7 mouse cellular contexts compared by ENCODE assay signal in the genomic region with DNA sequence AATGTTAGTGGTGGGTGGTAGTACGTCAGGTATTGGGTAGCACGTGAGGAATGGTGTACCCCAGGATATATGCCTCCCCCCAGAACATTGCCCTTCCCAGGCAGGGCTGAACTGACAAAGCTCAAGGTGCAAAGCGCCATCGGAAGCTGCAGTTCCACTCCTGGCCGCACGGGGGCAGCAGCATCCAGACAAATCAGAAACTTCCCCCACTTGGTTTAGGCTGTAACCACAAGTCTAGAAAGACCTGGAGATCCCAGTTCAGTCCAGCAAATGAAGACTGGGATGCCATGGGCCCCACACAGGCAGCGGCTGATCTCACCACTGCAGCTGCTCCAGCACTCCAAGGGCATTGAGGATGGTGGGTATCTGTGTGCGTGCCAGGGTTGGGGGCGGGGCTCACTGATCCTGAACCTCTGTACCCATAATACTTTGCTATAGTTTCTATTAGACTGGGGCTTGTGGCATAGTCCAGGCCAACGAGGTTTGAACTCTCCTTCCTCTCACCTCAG. TPM values are rescaled to one million over a fixed set of nuclear protein-coding genes. Genes with fewer than 3 reads are reported as not detected.
DNase-seq lines count a peak whose midpoint lies in the region; TF ChIP-seq lines count a peak whose summit lies in the region.

No protein-coding gene starts in this region.

- no peaks in the 10 kb centered on the region for H3K9me3 ChIP-seq in midbrain, embryonic 10.5 days (replicated peaks)

- DNase-seq in adrenal gland, adult 18-20 months (ENCODE audit: low spot score in 2 of 2) = peak; percentile 85 to 89
- DNase-seq in gastrocnemius, postnatal 10 days = peak; percentile 88
- peak; percentile 81 for DNase-seq in induced T-regulatory cell, adult 2 months (ENCODE audit: low read depth)
- DNase-seq in left cerebral cortex, postnatal 14 days (ENCODE audit: low spot score in 2 of 2) = peak; percentile 88 to 89
- peak; percentile 83 for DNase-seq in midbrain, embryonic 10.5 days (ENCODE audit: low spot score)

- H3K4me3 ChIP-seq in cortical plate, adult 2 months (ENCODE audit: insufficient read depth, low read length) = no peak overlapping the region
- no peak overlapping the region for H3K4me3 ChIP-seq in midbrain, embryonic 10.5 days
- H3K4me3 ChIP-seq in small intestine, adult 2 months (ENCODE audit: low read depth, low read length) = no peak overlapping the region

- H3K27ac ChIP-seq in cortical plate, adult 2 months (ENCODE audit: insufficient read depth, low read length) = no peak overlapping the region
- peak overlapping the region; percentile 65 for H3K27ac ChIP-seq in midbrain, embryonic 10.5 days (replicated peaks)
- H3K27ac ChIP-seq in small intestine, adult 2 months (ENCODE audit: insufficient read depth, low read depth, low read length) = peak overlapping the region; percentile 35; the same call in 1 of the 2 replicates

- H3K36me3 ChIP-seq in midbrain, embryonic 10.5 days = peaks cover 36% of the 10 kb centered on the region
- peaks cover 38% of the 10 kb centered on the region for H3K36me3 ChIP-seq in small intestine, adult 2 months (ENCODE audit: control insufficient read depth, insufficient read depth, low read length)

- TF ChIP-seq POLR2A in cortical plate, adult 2 months (IDR thresholded peaks at IDR 0.05; ENCODE audit: extremely low read depth, insufficient read depth, low read length) = peak; percentile 19; the same call in 1 of the 2 replicates
- TF ChIP-seq POLR2A in small intestine, adult 2 months (IDR thresholded peaks at IDR 0.05; ENCODE audit: low read depth, low read length) = peak; percentile 18; the same call in 1 of the 2 replicates

- 23% methylated on average over 10 of the region's 10 CpGs for WGBS in midbrain, embryonic 10.5 days
- WGBS in small intestine, adult 2 months = 9% methylated on average over 10 of the region's 10 CpGs

- intact Hi-C loops in left cerebral cortex, postnatal 14 days (cut with DNase I) = loop anchor here (1.0 kb wide), 1 partner anchor 101 kb away; no protein-coding TSS in a partner anchor

- no peaks in the 10 kb centered on the region for H3K4me1 ChIP-seq in cortical plate, adult 2 months (ENCODE audit: control insufficient read depth, insufficient read depth, low read length)
- peaks cover 12% of the 10 kb centered on the region for H3K4me1 ChIP-seq in midbrain, embryonic 10.5 days
- H3K4me1 ChIP-seq in small intestine, adult 2 months (ENCODE audit: control insufficient read depth, insufficient read depth, insufficient read length, low read length) = peaks cover 25% of the 10 kb centered on the region

- peak; percentile 91 for TF ChIP-seq CTCF in cortical plate, adult 2 months (IDR thresholded peaks at IDR 0.05; ENCODE audit: extremely low read depth, insufficient read depth, low read length)
- TF ChIP-seq CTCF in small intestine, adult 2 months (IDR thresholded peaks at IDR 0.05; ENCODE audit: extremely low read depth, insufficient read length, insufficient replicate concordance, low read depth, low read length) = peak; percentile 98

- H3K27me3 ChIP-seq in midbrain, embryonic 10.5 days (ENCODE audit: low read depth, poor library complexity, severe bottlenecking) = no peaks in the 10 kb centered on the region
- H3K27me3 ChIP-seq in small intestine, adult 2 months (ENCODE audit: control insufficient read depth, insufficient read depth, low read length) = no peaks in the 10 kb centered on the region

RNA-seq across cellular contexts. Expression of gene Ctrc, which starts 11.3 kb away (rescaled TPM):
- not detected for total RNA-seq in adrenal gland, adult 18-20 months (2021)
- not detected in 2 replicates for polyA plus RNA-seq in cortical plate, adult 2 months (2012; rRNA removed)
- not detected for total RNA-seq in gastrocnemius, postnatal 10 days (2021)
- not detected for total RNA-seq in left cerebral cortex, postnatal 14 days (2021)
- polyA plus RNA-seq in midbrain, embryonic 10.5 days (2016; fragmentation: Nextera tagmentation; extraction: Ambion mirVana) = not detected in 2 replicates
- 13.9 and 8,604 TPM in 2 replicates for polyA plus RNA-seq in small intestine, adult 2 months (2012; rRNA removed)

RNA-seq across cellular contexts. Expression of gene Efhd2, which starts 17.2 kb away (rescaled TPM):
- total RNA-seq in adrenal gland, adult 18-20 months (2021) = 10 to 100 TPM; 26.3 to 28.4 TPM
- polyA plus RNA-seq in cortical plate, adult 2 months (2012; rRNA removed) = 360 and 365 TPM in 2 replicates
- 10 to 100 TPM; 26.2 to 31.6 TPM for total RNA-seq in gastrocnemius, postnatal 10 days (2021)
- 100 to 1,000 TPM; 103 to 119 TPM for total RNA-seq in left cerebral cortex, postnatal 14 days (2021)
- polyA plus RNA-seq in midbrain, embryonic 10.5 days (2016; fragmentation: Nextera tagmentation; extraction: Ambion mirVana) = 50.1 and 69.2 TPM in 2 replicates
- 188 and 423 TPM in 2 replicates for polyA plus RNA-seq in small intestine, adult 2 months (2012; rRNA removed)

RNA-seq across cellular contexts. Expression of gene Cela2a, which starts 31.5 kb away (rescaled TPM):
- total RNA-seq in adrenal gland, adult 18-20 months (2021) = not detected
- polyA plus RNA-seq in cortical plate, adult 2 months (2012; rRNA removed) = 0.13 and 0.17 TPM in 2 replicates
- not detected for total RNA-seq in gastrocnemius, postnatal 10 days (2021)
- not detected for total RNA-seq in left cerebral cortex, postnatal 14 days (2021)
- polyA plus RNA-seq in midbrain, embryonic 10.5 days (2016; fragmentation: Nextera tagmentation; extraction: Ambion mirVana) = not detected in 2 replicates
- polyA plus RNA-seq in small intestine, adult 2 months (2012; rRNA removed) = 124 and 65,009 TPM in 2 replicates
